Mouse (Mus musculus): Measurements from ENCODE around the gene Add2.

The Add2 gene

DNA sequence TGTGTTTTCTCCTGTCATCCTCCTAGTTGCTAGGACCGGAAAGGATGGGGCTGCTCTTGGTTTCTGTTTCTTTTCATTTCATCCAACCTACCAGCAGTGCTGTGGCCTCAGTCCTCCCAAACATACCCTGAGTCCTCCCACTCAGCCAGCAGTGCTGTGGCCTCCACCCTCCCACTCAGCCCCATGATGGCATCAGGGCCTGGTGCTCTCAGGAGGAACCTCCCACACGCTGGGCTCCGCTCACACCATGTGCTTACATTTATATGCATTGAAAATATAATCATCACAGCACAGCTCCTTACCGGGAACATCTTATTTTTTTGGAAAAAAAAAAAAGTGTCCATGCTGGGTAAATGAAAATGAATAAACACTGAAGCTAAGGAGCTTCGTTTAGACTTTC is 20.0 kb downstream of the Add2 start:
- DNase-seq (ENCODE audit: low spot score) = no peak

DNA sequence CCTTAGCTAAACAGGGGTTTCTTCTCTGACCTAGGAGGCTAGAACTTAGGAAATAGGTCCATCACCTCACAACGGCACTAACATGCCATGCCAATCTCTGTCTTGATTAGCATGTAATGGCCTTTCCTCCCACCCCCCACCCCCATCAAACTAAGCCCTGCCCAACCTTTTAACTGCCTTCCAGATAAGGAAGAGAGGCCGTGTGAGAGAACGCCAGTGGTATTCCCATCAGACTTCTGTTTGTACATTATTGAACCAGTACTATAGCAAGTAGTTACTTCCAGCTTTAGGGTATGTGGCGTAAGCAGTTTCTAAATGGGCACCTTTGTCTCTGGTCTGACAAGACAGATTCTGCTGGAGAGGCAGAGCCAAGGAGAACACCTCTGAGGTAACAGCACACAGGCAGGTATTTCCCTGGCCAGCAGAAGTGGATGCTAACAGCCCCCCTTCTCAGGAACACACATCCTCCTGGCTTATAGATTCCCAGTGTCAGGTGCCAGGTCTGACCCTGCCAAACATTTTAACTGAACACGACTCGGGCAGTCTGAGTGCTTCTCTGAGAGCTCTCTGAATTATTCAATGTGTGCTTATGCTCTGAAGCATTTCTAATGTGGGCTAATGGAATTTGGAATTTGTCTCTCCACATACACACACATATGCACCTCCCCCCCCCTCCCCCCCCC is 22.2 kb downstream of the Add2 start:
- no peak for DNase-seq (ENCODE audit: low spot score)

DNA sequence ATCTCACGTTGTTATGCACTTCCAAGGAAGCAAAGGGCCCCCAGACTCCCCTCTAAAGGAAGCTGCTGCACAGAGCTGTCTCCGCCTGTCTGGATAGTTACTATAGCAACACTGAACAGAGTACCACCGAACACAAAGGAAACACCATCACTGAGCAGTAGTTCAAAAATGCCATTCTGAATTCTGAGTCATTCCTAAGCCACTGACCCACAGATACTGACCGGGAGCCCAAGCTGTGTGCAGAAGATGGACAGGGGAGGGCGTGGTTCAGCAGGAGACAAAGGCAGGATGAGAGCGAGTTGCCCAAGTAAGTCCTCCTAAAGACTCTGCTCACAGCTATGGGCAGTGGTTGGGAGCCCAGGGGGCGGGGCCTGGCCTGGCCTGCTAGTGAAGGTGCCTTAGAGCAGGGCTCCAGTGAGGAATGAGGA is 23.6 kb downstream of the Add2 start:
- no peak for DNase-seq (ENCODE audit: low spot score)

DNA sequence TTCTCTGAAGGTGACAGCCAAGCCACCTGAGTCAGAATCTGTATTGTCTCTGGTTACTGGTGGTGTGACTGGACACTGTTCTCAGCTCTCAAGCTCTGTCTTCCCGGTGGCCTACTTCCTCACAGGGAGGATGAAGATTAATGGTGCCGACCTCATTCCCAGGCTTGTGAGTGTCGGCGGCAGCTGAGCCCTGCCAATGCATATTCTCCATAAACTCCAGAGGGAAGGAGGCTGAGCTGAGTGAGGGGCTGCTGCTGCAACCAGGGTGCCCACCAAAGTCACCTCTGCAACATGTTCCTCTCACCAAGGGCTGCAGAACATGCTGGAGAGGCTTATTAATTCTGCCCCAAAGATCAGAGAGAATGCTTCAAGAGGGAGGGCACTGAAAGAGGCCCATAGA is 24.1 kb downstream of the Add2 start:
- no peak for DNase-seq (ENCODE audit: low spot score)

DNA sequence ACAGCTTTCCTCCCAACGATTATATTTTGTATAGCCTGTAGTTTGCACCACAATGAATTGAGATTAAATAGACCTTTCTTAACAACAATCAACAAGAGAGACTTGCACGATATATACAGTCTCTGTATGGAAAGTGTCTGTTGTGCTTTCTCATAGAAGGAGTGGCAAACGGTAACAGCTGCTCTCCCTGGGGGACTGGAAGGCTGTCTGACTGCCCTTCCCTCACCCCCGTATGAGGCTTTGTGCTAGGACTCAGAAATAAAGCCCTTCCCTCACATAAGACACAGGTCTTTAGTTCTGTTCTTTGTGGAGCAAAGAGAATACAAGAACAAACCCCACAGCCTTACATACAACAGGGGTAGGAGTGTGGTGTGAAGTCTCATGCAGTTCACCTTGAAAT is 24.6 kb downstream of the Add2 start:
- no peak for DNase-seq (ENCODE audit: low spot score)

DNA sequence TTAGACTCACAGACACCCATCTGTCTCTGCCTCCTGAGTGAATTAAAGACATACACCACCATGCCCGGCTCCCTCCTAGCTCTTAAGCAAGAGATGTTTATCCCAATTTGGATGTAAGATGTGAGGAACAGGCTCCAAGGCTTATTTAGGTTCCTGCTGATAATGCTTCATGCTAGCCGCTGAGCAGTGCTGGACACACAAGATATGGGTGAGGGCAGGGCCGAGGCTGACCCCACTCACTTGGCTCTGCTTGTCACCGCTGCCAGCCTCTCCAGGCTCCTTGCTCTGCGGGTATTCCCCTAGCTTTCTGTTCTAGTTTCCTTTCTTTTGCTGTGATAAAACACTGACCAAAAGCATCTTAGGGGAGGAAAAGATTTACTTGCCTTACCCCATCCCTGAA is 25.1 kb downstream of the Add2 start:
- DNase-seq (ENCODE audit: low spot score) = no peak

DNA sequence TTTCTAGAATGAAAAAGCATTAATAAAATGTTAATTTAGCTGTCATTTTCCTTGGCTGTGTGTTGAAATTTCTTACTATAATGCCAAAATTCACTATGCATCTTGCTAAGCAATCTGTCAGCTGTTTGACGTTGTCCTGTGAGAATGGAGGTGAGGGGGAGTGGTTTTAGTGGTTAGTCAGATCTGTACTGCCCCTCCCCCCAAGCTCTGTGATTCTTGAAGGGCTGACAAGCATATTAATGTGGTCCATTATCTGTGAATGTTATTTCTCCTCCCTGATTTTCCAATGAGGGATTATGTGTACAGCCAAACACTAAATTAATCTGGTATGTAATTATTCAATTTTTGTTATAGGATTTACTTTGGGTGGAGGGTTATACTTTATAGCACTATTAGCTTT is 30.0 kb downstream of the Add2 start:
- DNase-seq (ENCODE audit: low spot score) = no peak

DNA sequence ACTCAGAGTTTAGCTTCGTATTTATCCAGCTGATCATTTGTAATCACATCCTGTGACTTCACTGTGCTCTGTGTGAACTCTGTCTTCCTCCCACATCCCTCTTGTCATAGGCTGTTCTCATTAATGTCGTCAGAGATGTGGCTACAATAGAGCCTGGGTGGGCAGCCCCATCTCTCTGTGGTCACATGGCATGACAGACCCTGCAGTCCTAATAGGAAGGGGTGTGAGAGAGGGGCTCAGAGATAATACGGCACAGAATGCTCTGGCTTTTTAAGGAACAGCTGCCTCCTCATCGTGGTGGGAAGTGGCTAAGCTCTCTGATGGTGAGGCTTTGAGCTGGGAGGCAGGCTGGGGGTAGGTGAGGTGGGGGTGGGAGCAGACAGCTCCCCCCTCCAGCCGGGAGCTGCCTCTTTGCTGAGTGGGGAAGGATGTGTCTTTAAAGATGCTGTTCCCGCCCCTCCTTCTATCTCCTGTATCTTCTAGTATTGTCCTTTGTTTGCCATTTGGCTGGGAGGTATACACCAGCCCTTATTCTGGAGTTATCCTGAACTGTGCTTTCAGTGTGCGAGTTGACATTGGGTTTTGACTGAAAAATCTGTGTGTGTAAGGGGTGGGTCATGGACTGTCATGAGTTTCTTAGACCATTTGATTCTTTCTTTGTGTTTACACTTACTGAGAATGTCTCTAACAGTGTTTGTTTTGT is 30.8 kb downstream of the Add2 start:
- DNase-seq (ENCODE audit: low spot score) = no peak

DNA sequence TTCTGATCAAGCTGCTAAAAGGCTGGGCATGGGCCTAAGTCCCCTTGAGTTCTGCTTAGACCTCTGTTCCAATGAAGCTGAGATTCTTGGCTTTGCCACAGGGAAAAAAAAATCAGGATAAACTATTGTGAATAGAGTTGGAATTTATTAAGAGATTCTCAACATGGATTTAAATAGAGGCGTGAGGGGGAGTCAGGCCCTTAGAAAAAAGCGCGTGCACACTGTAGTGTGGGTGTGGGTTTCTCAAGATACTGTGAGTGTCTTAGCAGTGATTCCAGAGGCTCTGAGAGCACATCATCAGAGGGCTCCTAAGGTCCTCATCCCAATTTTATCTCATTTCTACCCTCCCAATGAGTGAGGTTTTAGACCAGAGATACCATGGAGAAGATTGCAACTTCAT is 31.7 kb downstream of the Add2 start:
- no peak for DNase-seq (ENCODE audit: low spot score)

DNA sequence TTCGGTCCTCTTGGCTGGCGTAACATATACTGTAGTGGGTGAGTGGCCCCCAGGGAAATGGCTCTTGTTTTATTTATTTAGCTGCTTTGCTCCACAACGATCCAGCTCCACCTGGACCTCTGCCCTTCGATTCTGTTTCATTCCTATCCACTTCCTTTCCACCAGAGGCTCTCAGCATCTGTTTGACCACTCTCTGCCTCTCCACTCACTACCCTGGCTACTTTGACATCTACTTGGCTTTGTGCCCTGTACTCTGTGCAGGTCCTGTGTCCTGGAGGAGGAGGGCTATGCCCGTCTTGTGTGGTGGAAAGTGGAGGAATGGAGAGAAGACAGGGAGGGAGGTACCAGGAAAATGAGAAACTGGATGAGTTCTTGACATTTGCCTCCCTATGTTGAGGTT is 33.7 kb downstream of the Add2 start:
- DNase-seq (ENCODE audit: low spot score) = no peak

DNA sequence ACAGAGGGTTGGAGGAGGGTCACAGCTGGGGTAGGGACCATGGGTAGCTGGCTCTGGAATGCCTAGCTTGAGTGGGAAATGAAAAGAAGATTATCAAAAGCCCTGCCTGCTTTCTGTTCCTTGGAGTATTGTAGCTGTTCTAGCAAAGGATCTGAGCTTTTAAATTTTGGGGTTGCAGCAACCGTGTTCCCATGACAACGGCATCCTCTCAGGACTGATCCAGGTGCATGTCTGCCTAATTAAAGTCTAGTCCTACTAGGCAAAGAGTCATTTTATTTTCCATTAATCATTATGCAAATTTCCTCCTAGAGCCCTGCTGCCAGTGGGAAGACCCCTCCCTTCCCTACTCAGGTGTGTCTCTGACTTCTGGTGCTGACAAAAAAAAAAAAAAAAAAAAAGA is 34.2 kb downstream of the Add2 start:
- no peak for DNase-seq (ENCODE audit: low spot score)

DNA sequence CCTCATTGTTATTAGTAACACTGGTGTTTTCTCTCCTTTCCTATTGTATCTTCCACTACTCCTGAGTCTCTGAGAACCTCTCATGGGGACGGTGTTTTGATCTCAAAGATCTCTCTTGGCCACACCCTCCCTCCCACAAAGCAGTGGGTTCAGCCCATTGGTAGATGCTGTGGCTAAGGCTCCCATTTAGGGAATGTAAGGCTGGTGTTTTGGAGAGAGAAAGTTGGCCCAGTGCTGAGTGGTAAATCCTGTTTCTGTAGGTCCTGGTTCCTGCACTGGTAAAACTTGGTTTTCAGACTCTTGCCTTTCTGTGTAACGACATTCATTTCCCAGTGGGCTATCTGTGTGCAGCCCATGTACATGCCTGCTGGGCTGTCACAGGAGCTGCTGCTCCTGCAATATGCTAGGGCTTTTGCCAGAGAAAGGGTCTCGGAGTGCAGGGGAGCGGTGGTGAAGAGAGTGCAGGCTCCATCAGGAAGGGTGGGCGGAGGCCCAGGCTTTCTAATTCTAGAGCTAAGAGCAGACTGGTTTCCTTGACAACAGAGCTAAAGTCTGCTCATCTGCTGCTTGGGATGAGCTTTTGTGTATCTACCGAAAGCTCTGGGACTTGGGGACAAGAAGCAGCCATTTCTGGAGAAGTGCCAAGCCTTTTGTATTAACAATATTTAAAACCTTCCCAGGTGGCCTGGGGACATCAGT is 36.0 kb downstream of the Add2 start:
- DNase-seq (ENCODE audit: low spot score) = no peak

DNA sequence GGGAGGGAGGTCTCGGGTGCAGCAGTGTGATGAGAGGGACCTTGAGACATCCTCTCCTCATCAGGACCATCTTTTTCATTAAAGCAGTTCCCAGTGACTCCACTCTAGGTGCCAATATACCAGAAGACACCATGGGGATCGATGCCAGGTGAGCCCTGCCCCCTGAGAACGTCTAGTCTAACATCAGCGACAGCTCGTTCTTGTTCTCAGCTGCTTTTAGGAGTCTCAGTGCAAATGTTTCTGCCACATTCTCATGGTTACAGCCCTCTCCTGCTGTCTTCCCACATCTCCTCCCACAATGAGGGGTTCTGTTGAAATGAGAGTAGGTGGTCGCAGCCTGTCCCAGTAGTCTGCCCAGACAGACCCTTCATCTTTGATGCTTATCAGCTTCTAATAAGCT is 38.2 kb downstream of the Add2 start:
- no peak for DNase-seq (ENCODE audit: low spot score)

DNA sequence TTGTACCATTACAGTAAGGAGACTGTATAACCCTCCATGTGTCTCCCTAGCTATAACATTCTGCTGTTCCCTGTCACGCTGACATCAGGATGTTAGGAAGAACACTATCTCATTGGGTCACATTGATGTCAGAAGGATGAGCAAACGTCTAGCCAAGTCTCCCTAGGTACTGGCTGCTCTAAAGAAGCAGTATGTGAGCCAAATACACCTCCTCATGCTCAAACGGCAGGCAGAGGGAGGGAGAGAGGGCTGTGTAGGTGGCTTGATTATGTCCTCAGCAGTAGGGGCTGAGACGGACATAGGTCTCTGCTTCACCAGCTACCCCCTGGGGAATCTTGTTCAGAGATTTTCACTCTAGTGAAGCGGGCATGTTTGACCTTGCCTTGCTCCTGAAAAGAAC is 38.7 kb downstream of the Add2 start:
- DNase-seq (ENCODE audit: low spot score) = no peak

DNA sequence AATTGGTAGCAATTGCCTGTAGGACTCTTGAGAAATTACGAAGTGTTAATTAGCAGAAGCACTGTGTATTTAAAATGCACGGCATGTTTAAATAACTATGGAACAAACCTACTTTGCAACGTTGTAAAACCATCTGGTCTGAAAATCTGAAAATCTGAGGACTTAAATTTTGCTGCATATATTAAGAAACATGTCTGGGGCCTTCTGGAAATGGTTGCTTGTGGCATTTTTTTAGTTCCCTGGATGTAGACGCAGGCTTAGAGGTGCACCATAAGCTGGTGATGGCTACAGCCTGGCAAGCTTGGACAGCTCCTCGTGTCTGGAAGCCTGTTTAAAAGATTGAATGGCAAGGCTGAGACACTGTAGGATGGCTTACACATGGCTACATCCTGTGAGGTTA is 40.5 kb downstream of the Add2 start:
- no peak for DNase-seq (ENCODE audit: low spot score)

DNA sequence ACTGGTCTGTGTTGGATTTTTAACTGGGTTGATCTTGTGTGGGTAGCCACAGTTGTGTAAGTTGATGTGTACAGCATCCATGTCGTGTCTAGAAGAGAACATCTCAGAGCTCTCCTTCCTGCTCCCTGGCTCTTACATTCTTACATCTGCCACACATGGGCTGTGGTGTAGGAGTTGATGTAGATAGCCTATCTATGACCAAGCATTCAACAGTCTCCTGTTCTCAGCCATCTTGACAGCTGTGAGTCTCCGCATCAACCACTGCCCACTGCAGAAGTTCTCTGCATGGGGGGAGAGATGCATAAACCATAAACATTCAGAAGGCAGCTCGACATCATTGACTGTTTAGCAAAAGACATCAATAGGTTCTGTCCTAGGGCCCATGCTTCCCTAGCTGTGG is 41.4 kb downstream of the Add2 start:
- DNase-seq (ENCODE audit: low spot score) = no peak

DNA sequence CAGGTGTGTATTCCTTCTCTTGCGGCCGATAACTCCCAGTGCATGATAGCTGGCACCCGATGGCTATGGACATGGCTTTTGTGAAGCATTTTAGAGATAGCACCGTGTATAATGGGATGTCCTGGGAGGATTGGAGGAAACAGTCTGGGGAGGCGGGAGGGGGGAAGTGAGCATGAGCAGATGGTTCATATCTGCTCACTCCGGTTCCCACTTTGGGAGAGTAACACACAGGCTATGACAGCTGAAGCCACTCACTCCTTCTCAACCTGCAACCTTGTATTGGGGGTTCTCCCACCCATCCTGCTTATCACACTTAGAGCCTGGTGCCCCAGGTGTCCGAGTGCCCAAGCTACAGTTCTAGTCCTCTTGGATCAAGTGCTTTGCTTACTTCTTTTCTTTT is 41.8 kb downstream of the Add2 start:
- DNase-seq (ENCODE audit: low spot score) = no peak

DNA sequence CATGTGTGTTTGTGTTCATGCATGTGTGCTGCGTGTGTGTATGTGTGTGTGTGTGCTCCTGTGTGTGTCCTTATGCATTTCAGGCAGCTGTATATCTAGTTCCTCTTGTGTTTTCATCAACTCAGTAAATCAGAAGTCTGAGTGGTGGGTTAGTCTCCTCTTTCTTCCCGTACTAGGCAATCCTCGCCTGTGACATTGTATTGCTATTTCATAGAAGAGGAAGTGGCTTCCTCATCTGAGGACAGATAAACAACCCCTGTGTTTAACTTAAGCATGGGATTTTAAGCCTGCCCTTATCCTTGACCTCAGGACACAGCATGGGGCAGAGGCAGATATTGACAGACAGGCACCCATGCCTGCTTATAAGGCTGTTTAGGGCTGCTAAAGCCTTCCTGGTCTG is 45.4 kb downstream of the Add2 start:
- no peak for DNase-seq (ENCODE audit: low spot score)

DNA sequence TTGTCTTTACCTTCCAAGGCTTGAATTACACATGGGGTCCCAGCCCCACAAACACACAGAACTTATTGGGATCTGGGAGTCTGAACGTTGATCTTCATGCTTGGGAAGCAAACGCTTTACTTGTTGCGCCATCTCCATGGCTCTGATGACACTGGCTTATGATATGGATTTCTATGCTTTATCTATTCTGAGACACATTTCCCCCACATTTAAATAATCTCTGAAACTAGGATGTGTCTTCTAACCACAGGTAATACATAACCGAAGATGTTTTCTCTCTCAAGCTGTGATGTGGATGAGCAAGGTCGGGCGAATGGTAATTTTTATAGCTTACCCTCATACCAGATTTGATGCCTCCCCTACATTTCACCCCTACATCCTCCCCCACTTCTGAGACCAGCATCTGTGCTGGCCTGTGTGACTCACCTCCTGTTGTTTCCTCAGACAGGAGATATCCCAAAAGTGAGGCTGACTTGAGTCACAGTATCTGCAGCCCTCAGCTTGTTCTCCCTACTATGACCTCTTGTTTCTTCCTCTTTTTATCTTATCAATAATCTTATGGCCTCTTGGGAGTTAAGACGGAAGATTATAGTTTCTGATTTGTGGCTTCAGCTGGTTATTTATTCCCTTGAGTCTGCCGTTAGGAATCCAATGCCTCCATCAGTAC is 46.2 kb downstream of the Add2 start:
- DNase-seq (ENCODE audit: low spot score) = no peak

DNA sequence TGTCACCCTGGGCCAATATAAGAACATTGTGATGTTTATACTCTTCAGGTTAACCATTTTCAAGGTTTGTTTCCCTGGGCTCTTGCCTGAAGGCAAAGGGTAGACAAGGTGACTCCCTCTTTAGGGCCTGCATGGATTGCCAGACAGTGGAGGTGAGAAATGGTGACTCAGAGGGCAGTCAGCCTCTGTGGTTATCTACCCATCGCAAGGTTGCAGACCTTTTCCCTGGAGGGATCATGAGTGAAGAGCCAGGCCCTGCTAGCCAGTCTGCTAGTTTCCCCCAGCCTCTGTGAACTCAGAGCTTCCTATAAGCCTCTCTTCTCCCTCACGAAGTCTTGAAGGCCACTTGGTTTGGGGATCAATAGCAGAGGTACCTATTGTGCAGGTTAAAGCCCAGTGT is 48.0 kb downstream of the Add2 start:
- no peak for DNase-seq (ENCODE audit: low spot score)

DNA sequence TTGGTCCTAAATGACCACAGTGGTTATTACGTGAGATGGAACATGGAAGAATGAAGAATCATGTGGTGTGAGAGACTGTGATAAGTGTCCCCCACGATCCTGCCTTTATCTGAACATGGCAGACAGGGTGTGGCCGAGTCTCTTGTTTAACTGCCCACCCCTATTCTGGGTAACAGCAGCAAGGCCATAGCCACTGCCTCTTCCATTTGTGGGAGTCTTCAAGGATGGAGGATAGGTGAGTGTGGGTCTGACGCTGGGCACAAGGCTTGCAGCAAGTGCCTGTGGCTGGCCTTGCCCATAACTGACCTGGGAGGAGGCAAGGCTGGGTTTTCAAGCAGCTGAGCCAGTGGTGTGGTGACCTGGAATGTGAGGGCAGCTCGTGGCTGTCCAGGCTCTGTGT is 49.4 kb downstream of the Add2 start:
- no peak for DNase-seq (ENCODE audit: low spot score)

DNA sequence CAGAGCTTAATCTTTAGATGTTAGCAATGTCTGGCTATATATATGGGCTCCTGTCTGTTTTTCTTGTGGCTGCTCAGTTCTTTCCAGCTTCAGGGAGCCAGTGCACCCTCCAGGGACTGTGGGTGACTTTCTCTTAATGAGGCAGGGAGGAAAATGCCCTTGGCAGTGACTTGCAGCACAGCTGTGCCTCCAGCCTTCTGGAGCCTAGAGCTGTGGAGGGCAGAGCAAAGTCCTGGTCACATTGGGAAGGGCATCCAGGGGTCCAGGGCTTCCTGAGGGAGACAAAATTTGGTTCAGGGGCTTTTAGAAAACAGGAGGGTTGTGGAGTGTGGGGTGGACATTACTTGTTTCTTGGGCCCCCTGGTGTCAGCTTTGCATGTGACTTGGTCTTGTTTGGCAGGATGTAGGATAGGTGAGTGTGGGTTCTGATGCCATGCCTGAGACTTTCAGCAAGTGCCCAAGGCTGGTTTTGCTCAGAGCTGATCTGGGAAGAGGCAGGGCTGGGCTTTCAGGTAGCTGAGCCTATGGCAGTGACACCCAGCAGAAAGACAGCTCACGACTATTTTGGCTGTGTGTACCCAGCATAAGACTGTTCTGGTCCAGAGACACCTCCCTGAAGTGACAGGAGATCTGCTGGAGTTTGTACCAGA is 50.0 kb downstream of the Add2 start:
- DNase-seq (ENCODE audit: low spot score) = no peak

DNA sequence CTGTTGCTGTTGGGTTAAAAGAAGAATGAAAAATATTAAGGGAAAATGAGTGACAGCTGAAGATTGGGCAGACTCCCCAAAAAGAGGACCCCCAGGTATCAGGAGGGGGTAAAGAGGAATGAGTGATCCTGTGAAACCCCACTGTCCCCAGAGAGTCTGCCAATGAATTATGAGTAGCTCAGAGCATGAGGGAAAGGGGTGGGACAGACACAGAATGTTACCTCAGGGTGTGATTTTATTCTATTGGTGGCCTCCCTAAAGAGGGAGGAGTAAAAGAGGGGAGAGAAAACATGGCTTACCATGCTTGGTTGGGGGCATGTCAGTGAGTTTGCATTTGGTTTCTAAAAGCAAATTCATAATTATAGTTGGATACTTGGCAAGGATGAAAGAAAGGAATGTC is 50.8 kb downstream of the Add2 start:
- no peak for DNase-seq (ENCODE audit: low spot score)

Measured in urinary bladder, postnatal 25 days (tissue).